Mouse (Mus musculus): ENCODE measurements around the gene Tenm4. TPM values are rescaled to one million over a fixed set of nuclear protein-coding genes. Genes with fewer than 3 reads are reported as not detected.

Tenm4 gene
- not detected in 2 replicates for total RNA-seq (2015)
- under 0.01 TPM in 1 of 2 replicates, not detected in the other for total RNA-seq (2017)

- ATAC-seq (ENCODE audit: poor library complexity, severe bottlenecking): no peak
Measured at GRCm38 (mm10) chr7:96170924-96171595, at the start of gene Tenm4. Tenm4 (plus strand) TSS chr7:96171246.

GRCm38 (mm10) chr7:96130763-96131162 is 40.3 kb upstream of the Tenm4 start:
- ATAC-seq (ENCODE audit: poor library complexity, severe bottlenecking): no peak

GRCm38 (mm10) chr7:96131175-96131574 is 39.9 kb upstream of the Tenm4 start:
- no peak for ATAC-seq (ENCODE audit: poor library complexity, severe bottlenecking)

- no peak for ATAC-seq (ENCODE audit: poor library complexity, severe bottlenecking)
Measured at GRCm38 (mm10) chr7:96136497-96136961, 34.5 kb upstream of the Tenm4 start.

- ATAC-seq (ENCODE audit: poor library complexity, severe bottlenecking): no peak
Measured at GRCm38 (mm10) chr7:96141876-96142275, 29.2 kb upstream of the Tenm4 start.

GRCm38 (mm10) chr7:96142973-96143596 is 28.0 kb upstream of the Tenm4 start:
- no peak for ATAC-seq (ENCODE audit: poor library complexity, severe bottlenecking)

GRCm38 (mm10) chr7:96147436-96147835 is 23.6 kb upstream of the Tenm4 start:
- ATAC-seq (ENCODE audit: poor library complexity, severe bottlenecking): no peak

GRCm38 (mm10) chr7:96148191-96148590 is 22.9 kb upstream of the Tenm4 start:
- no peak for ATAC-seq (ENCODE audit: poor library complexity, severe bottlenecking)

- ATAC-seq (ENCODE audit: poor library complexity, severe bottlenecking): peak; percentile 52; the same call in 1 of the 2 replicates
Measured at GRCm38 (mm10) chr7:96151277-96151676, 19.8 kb upstream of the Tenm4 start.

GRCm38 (mm10) chr7:96151961-96152360 is 19.1 kb upstream of the Tenm4 start:
- ATAC-seq (ENCODE audit: poor library complexity, severe bottlenecking): no peak

GRCm38 (mm10) chr7:96152431-96152830 is 18.6 kb upstream of the Tenm4 start:
- no peak for ATAC-seq (ENCODE audit: poor library complexity, severe bottlenecking)

- peak; percentile 51; the same call in 1 of the 2 replicates for ATAC-seq (ENCODE audit: poor library complexity, severe bottlenecking)
Measured at GRCm38 (mm10) chr7:96152924-96153359, 18.1 kb upstream of the Tenm4 start.

- ATAC-seq (ENCODE audit: poor library complexity, severe bottlenecking): no peak
Measured at GRCm38 (mm10) chr7:96154025-96154424, 17.0 kb upstream of the Tenm4 start.

GRCm38 (mm10) chr7:96156481-96157255 is 14.4 kb upstream of the Tenm4 start:
- no peak for ATAC-seq (ENCODE audit: poor library complexity, severe bottlenecking)

- ATAC-seq (ENCODE audit: poor library complexity, severe bottlenecking): no peak
Measured at GRCm38 (mm10) chr7:96164141-96164540, 6.9 kb upstream of the Tenm4 start.

GRCm38 (mm10) chr7:96168921-96169320 is 2.1 kb upstream of the Tenm4 start:
- no peak for ATAC-seq (ENCODE audit: poor library complexity, severe bottlenecking)

- ATAC-seq (ENCODE audit: poor library complexity, severe bottlenecking): no peak
Measured at GRCm38 (mm10) chr7:96171596-96172563, 834 bp downstream of the Tenm4 start.

- no peak for ATAC-seq (ENCODE audit: poor library complexity, severe bottlenecking)
Measured at GRCm38 (mm10) chr7:96176781-96177180, 5.7 kb downstream of the Tenm4 start.

GRCm38 (mm10) chr7:96181751-96182150 is 10.7 kb downstream of the Tenm4 start:
- ATAC-seq (ENCODE audit: poor library complexity, severe bottlenecking): no peak

GRCm38 (mm10) chr7:96183195-96183594 is 12.1 kb downstream of the Tenm4 start:
- no peak for ATAC-seq (ENCODE audit: poor library complexity, severe bottlenecking)

Data from megakaryocyte, adult 5-6 weeks (primary cell).